Mouse (Mus musculus) embryonic facial prominence, embryonic 10.5 days (tissue): ENCODE data around the gene Zfp512b. TPM values are rescaled to one million over a fixed set of nuclear protein-coding genes. Genes with fewer than 3 reads are reported as not detected.

Source experiments
- DNase-seq: peaks from one replicate; pipeline ENCODE4 v3.0.0-alpha.2; 2017; ENCODE audit warnings: low spot score
- H3K27ac ChIP-seq: fragments of 300-500 bp; sonication (generic); replicated peaks from 2 replicates; pipeline ENCODE4 v1.5.1; 2016; ENCODE audit warnings: mild to moderate bottlenecking
- H3K27me3 ChIP-seq: fragments of 300-500 bp; sonication (generic); replicated peaks from 2 replicates; pipeline ENCODE4 v1.6.1; 2016; ENCODE audit warnings: low read depth, mild to moderate bottlenecking; ENCODE audit not compliant: poor library complexity, severe bottlenecking
- H3K36me3 ChIP-seq: fragments of 300-500 bp; sonication (generic); replicated peaks from 2 replicates; pipeline ENCODE4 v1.6.1; 2016; ENCODE audit warnings: mild to moderate bottlenecking, moderate library complexity
- H3K4me1 ChIP-seq: fragments of 300-500 bp; sonication (generic); 2 replicates; pipeline ENCODE4 v1.6.1; 2016
- H3K4me3 ChIP-seq: fragments of 300-500 bp; sonication (generic); 2 replicates; pipeline ENCODE4 v1.5.1; 2016; ENCODE audit warnings: mild to moderate bottlenecking, moderate library complexity
- H3K9me3 ChIP-seq: fragments of 300-500 bp; sonication (generic); 2 replicates; pipeline ENCODE4 v1.6.1; 2016; ENCODE audit warnings: mild to moderate bottlenecking
- WGBS: fragments of 180-500 bp; shearing (Covaris S2); methylation state at CpG from one replicate; pipeline ENCODE4 v1.1.7; 2016; 5-methylcytosine and 5-hydroxymethylcytosine counted together
- polyA plus RNA-seq: library from polyadenylated mRNA; unstranded; fragments of >200 nt; fragmentation: Nextera tagmentation; extraction: Ambion mirVana; gene quantifications from 2 replicates; pipeline ENCODE4 v1.2.1, GENCODE M21; 2016

Gene Zfp512b
- polyA plus RNA-seq, 1 experiment from 2014 or later, result 59.1 TPM

DNA sequence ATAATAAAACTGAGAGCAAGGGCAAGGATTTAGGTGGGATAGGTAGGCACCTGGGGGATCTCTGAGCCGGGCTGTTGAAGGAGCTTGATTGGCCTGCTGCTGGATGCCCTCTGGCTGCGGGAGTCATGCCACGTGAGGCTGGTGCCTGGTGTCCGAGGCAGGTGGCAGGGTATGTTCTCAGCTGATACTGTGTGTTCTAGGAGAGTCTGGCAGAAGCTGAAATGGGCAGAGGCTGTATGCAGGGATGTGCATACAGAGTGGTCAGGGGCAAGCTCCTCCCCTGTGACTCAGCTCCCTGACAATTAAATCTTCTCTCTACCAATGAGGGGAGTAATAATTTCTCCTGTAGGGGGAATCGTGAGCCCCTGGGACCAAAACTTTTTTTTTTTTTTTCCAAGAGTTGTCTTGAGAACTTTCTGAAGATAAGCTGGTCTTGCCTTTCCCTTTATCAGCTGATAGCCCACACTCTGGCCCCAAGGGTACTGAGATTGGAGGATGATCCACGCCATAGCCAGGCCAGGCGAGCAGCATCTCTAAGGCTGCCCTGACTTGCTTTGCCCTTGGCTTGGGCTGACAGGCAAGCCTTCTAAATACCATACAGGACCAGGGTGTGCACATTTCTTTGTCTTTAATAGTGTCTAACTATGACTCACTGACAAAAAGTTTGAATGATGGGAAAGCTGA, 4.9 kb upstream of the Zfp512b start:
- WGBS, result 75% methylated on average over 7 of the region's 7 CpGs
- DNase-seq, result peak; percentile 5

DNA sequence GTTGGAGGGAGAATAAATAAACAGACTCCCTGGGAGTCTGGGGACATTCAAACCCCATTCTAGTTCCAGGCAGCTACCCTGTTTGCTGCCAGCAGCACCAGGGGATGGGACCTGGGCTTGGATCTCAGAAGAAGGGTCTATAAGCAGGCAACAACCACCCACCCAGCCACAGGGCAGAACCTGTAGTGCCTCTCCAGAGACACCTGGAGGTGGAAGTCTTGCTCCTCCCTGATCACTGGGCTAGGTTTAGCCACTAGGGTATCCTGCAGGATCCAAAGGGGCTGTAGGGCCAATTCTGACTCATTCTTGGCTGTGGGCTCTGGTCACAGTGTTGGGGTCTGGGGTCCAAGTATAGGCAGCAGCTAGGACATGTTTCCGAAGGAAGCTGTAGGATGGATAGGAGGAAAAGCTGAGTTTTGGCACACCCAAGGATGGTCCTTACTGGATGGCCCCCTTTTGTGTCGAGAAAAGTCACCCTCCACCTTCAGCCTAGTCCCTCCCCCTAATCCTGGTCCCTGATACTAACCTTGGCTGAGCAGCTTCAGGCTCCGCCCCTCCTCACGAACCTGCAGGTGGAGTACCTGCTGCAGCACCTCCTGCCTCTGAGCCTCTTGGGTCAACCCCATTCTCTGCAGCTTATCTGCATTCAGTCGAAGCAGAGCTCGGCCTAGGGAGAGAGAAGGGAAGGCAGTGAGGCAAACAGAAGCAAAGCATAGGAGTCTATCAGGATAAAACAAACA, 3.8 kb upstream of the Zfp512b start:
- Histone ChIP-seq H3K4me1 (peaks cover 38% of the 10 kb centered on the region), H3K9me3 (no peaks in the 10 kb centered on the region), H3K4me3 (no peak overlapping the region), H3K27me3 (peaks cover 35% of the 10 kb centered on the region), H3K27ac (no peak overlapping the region), H3K36me3 (peaks cover 4% of the 10 kb centered on the region; the same call in 1 of the 2 replicates)
- WGBS, result 50% methylated on average over 6 of the region's 6 CpGs
- peak; percentile 7 for DNase-seq

More for the DNA sequence above, 4.9 kb upstream of the Zfp512b start:
- H3K36me3 ChIP-seq, result peaks cover 4% of the 10 kb centered on the region; the same call in 1 of the 2 replicates
- H3K4me3 ChIP-seq, result peak overlapping the region; percentile 88; the same call in 1 of the 2 replicates
- H3K9me3 ChIP-seq, result no peaks in the 10 kb centered on the region
- H3K27ac ChIP-seq, result no peak overlapping the region
- peaks cover 35% of the 10 kb centered on the region for H3K27me3 ChIP-seq
- peaks cover 42% of the 10 kb centered on the region for H3K4me1 ChIP-seq

DNA sequence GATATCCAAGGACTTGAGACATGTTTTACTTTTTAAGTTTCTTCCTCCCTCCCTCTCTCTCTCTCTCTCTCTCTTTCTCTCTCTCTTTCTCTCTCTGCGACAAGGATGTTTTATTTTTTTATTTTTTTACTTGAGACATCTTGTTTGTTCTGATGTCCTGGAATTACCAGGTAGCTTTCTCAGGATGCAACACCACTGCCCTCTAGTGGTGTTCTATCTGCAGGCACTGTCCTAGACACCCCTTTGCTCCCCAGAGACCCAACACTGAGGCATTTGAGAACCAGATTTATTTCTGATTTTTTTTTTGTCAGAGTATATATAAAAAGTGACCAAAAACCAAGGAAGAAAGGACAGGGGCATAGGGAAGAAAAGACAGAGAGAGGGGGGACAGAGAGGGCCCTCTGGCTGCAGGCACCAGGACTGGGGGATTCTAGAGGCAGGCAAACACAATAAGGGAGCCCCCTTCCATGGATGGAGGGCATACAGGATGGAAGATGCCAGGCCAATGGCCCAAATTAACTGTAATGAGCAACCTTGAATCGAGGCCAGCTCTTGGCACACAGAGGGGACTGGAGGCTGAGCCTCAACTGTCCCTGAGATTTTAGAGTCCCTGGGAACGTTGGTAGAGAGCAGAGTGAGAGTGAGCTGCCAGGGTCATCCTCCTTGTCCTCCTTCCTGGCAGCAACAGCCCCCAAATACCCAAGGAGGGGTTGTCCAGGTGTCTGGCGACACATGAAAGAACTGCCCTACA, 2.5 kb upstream of the Zfp512b start:
- Histone ChIP-seq H3K27me3 (peaks cover 32% of the 10 kb centered on the region), H3K4me3 (no peak overlapping the region), H3K9me3 (no peaks in the 10 kb centered on the region), H3K4me1 (peaks cover 40% of the 10 kb centered on the region), H3K27ac (no peak overlapping the region), H3K36me3 (peaks cover 12% of the 10 kb centered on the region)
- WGBS, result 78% methylated on average over 4 of the region's 4 CpGs
- DNase-seq, result peak; percentile 32

DNA sequence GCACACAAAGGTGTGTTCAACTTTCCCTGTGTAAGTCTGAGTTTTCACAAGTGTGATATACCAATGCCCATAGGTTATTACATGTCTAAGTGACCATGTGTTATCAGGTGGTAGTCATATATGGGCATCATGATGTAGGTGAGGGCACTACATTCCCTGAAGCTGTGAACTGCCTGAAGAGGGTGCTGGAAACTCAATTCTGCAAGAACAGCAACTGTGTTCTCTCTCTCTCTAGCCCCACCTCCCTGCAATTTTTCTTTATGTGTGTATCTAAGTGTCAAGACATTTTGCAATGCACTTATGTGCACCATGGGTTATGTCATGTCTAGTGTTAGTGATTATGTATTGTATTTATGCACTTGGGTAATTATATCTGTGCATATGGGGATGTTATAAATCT, 1.3 kb upstream of the Zfp512b start:
- Histone ChIP-seq H3K36me3 (peaks cover 24% of the 10 kb centered on the region), H3K9me3 (no peaks in the 10 kb centered on the region), H3K4me3 (no peak overlapping the region), H3K4me1 (peaks cover 34% of the 10 kb centered on the region), H3K27me3 (peaks cover 23% of the 10 kb centered on the region), H3K27ac (no peak overlapping the region)
- DNase-seq, result no peak

DNA sequence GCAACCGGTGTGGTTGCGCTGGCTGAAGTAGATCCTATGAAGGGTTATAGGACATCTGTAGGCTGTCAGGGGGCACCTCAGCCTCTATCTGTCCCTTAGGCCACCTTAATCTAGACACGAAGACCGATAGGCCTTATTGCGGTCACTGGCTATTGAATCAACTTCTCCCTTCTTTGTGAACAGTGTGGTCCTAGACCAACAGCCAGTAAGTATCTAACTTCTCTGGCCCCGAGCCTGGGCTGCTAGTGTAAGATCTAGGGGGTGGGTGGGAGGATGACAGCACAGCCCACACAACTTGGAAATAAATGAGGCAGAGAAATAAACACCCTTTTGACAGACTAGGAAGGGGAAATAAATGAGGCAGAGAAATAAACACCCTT, 429 bp upstream of the Zfp512b start:
- WGBS, result 9% methylated on average over 6 of the region's 6 CpGs
- peak overlapping the region; percentile 94 for H3K27ac ChIP-seq

DNA sequence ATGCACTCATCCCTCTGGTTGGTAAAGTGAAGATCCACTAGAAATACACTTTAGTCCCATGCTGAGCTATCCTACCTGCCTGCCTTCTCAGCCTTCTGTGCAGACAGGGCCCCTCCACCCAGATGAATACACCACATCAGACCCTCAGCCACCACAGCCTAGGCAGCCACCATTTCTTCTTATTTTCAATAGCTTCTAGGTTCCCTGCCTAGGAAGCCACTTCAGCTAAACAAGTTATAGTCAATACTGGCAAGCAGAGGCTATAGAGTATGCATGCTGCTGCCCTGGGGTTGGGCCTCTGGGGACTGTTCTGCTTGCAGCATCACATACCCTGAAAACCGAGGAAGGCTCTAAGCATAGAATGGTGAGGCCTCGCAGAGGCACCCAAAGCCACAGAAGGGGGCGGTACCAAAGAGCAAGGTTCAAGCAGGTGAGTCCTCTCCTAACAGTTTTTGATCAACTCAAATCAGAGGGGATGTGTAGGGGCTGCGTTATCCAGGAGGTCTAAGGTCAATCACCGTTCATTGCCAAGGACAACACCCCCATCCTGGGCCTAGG, 996 bp downstream of the Zfp512b start, which contains the start of gene Prpf6:
Gene Prpf6 (plus strand): TSS at position 341 of the 558 bp plus-strand sequence.
- Histone ChIP-seq H3K27ac (peak within 1 kb of the TSS; percentile 94), H3K4me3 (peak within 1 kb of the TSS; percentile 96), H3K4me1 (peaks cover 21% of the 10 kb centered on the region), H3K27me3 (0 out of 2 replicates have a peak, but pooled peaks cover 4% of the 10 kb centered on the region), H3K36me3 (peaks cover 47% of the 10 kb centered on the region), H3K9me3 (no peaks in the 10 kb centered on the region)
- WGBS, result 15% methylated on average over 5 of the region's 5 CpGs
- no peak for DNase-seq

More for the DNA sequence above, 429 bp upstream of the Zfp512b start:
- Histone ChIP-seq H3K9me3 (no peaks in the 10 kb centered on the region), H3K4me3 (peak overlapping the region; percentile 96), H3K4me1 (peaks cover 25% of the 10 kb centered on the region), H3K27me3 (peaks cover 14% of the 10 kb centered on the region), H3K36me3 (peaks cover 33% of the 10 kb centered on the region)
- DNase-seq, result no peak

DNA sequence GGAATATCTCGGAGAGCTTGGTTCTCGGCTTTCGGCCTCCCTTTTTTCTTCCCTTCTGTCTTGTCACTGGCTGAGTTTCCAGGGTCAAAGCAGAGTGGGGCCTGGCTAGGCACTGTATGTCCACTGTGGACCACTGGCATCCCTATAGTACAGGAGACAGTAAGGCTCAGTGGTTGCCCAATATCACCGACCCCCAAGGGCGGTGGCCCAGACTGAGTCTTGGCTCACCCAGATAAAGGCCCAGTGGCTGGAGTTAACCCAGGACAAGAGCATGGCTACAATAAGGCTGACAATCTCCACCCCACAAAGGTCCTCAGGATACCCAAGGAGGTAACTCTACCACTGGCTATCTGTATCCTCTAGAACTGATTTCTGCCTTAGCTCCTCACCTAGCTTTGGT, 2.1 kb downstream of the Zfp512b start:
- 94% methylated on average over 5 of the region's 5 CpGs for WGBS
- Histone ChIP-seq H3K4me1 (peaks cover 21% of the 10 kb centered on the region), H3K27ac (no peak overlapping the region), H3K27me3 (no peaks in the 10 kb centered on the region), H3K9me3 (no peaks in the 10 kb centered on the region), H3K4me3 (no peak overlapping the region; the same call in 1 of the 2 replicates), H3K36me3 (peaks cover 55% of the 10 kb centered on the region)
- DNase-seq, result no peak

DNA sequence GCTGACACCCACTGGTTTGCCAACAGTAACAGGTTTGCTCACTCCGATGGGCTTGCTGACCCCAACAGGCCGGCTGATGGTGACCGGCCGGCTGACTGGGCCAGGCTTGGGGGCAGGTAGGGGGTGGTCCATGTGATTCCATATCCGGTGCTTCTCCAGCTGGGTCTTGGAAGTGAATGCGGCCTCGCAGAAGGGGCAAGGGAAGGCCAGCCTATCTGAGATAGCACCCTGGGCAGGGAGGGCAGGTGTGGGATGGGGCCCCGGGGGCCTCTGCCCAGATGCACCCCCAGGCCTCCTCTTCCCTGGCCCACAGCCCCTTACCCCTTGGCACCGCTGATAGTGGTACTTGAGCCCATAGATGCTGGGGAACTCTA, 2.9 kb downstream of the Zfp512b start:
- no peaks in the 10 kb centered on the region for H3K9me3 ChIP-seq
- no peak overlapping the region for H3K27ac ChIP-seq
- DNase-seq, result no peak
- WGBS, result 90% methylated on average over 9 of the region's 9 CpGs
- peaks cover 62% of the 10 kb centered on the region for H3K36me3 ChIP-seq
- H3K27me3 ChIP-seq, result no peaks in the 10 kb centered on the region
- H3K4me1 ChIP-seq, result peaks cover 21% of the 10 kb centered on the region
- no peak overlapping the region for H3K4me3 ChIP-seq

DNA sequence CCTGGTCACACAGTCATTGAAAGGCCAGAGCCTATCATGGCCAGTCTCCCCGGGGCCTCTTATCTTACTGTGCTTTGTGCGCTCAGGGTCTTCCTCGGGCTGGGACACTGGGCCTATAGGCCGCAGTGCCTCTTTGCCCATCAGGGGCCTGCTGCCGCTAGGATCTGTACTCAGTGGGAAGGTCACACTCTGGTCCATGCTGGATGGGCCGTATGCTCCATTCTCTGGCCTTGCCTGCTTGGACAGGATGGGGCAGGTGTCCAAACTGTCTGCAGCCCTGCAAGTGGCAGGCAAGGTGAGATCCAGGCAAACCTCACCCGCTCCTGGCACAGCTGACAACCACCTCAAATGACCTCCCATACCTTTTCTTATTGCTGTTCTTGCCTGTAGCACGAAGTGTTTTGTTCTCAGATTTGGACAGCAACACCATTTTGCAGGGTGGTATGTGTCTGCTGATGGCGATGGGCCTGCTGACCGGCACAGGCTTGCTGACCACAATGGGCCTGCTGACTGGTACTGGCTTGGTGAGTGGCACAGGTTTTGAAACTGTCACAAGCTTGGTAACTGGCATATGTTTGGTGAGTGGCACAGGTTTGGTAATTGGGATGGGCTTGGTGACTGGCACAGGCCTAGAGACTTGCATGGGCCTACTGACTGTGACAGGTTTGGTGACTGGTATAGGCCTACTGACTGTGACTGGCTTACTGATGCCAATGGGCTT, 3.4 kb downstream of the Zfp512b start:
- no peak overlapping the region for H3K4me3 ChIP-seq
- WGBS, result 92% methylated on average over 10 of the region's 10 CpGs

DNA sequence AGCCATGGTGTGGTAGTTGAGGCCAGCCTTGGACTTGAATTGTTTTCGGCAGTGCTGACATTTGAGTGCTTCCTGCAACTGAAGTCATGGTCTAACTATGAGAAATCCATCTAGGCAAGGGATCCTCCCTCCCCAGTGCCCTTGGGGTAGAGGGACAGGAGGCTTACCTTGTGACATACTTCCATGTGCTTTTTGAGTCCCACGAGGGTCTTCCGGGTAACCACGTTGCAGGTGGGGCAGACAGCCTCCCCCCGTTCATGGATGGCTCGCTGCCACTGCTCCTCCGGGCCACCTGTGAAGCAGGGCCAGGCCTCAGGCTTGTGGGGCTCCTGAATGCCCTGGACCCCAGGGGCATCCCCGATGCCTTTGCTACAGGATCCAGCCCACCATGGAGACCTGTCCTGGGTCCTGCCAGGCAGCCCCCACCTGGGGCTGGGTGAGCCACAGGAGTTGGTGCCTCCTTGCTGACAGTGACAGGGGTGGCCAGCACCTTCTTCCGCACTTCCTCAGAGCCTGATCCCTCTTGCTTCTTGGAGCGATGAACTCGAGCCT, 4.3 kb downstream of the Zfp512b start:
- Histone ChIP-seq H3K27ac (no peak overlapping the region), H3K4me3 (no peak overlapping the region), H3K27me3 (no peaks in the 10 kb centered on the region), H3K4me1 (peaks cover 20% of the 10 kb centered on the region), H3K36me3 (peaks cover 76% of the 10 kb centered on the region), H3K9me3 (no peaks in the 10 kb centered on the region)
- 93% methylated on average over 11 of the region's 11 CpGs for WGBS
- DNase-seq, result no peak

More for the DNA sequence above, 3.4 kb downstream of the Zfp512b start:
- Histone ChIP-seq H3K27me3 (no peaks in the 10 kb centered on the region), H3K27ac (no peak overlapping the region), H3K9me3 (no peaks in the 10 kb centered on the region), H3K4me1 (peaks cover 21% of the 10 kb centered on the region), H3K36me3 (peaks cover 68% of the 10 kb centered on the region)
- no peak for DNase-seq

DNA sequence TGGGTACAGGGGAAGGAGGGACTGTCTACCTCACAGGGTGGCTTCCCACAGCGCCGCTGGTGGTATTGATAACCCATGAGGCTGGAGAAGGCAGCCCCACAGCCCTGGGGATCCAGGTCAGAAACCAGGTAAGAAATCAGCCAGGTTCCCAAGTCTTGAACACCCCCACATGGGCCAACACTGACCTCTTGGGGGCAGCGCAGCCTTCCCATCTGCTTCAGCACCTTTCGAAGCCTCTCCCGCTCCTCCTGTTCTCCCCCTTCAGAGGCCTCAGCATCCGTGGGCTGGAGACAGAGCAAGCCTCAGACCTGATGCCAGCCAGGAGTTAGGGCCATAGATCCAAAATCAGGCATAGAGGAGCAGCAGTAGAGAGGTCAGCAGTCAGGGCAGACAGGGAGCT, 4.8 kb downstream of the Zfp512b start:
- no peak overlapping the region for H3K27ac ChIP-seq
- no peaks in the 10 kb centered on the region for H3K9me3 ChIP-seq
- H3K36me3 ChIP-seq, result peaks cover 79% of the 10 kb centered on the region
- no peak for DNase-seq
- H3K4me3 ChIP-seq, result no peak overlapping the region
- WGBS, result 86% methylated on average over 6 of the region's 6 CpGs
- H3K27me3 ChIP-seq, result no peaks in the 10 kb centered on the region
- H3K4me1 ChIP-seq, result peaks cover 16% of the 10 kb centered on the region
